Mouse (Mus musculus) kidney, adult 18-20 months (tissue): ENCODE results near the gene Prss40.

ENCODE experiments used
- DNase-seq: peaks from one replicate; pipeline ENCODE4 v3.0.0; 2021

The Prss40 gene

GRCm38 (mm10) chr1:34560843-34561242, at the start of gene Prss40:
TSS of gene Prss40 (minus strand) at chr1:34560943.
- no peak for DNase-seq

- DNase-seq: peak; percentile 54
Observed at GRCm38 (mm10) chr1:34602363-34602762, 41.6 kb upstream of the Prss40 start.

GRCm38 (mm10) chr1:34601323-34602047, 40.7 kb upstream of the Prss40 start:
- DNase-seq: no peak

- no peak for DNase-seq
Observed at GRCm38 (mm10) chr1:34600000-34600399, 39.3 kb upstream of the Prss40 start.

- no peak for DNase-seq
Observed at GRCm38 (mm10) chr1:34587298-34588096, 26.8 kb upstream of the Prss40 start.

- DNase-seq: no peak
Observed at GRCm38 (mm10) chr1:34584736-34585135, 24.0 kb upstream of the Prss40 start.

- DNase-seq: no peak
Observed at GRCm38 (mm10) chr1:34583821-34584263, 23.1 kb upstream of the Prss40 start.

- DNase-seq: no peak
Observed at GRCm38 (mm10) chr1:34582218-34582617, 21.5 kb upstream of the Prss40 start.

- DNase-seq: no peak
Observed at GRCm38 (mm10) chr1:34579782-34580356, 19.1 kb upstream of the Prss40 start.

- peak; percentile 50 for DNase-seq
Observed at GRCm38 (mm10) chr1:34578851-34579781, 18.4 kb upstream of the Prss40 start, which contains the start of gene Amer3. TSS of gene Amer3 (plus strand) at chr1:34579657.

GRCm38 (mm10) chr1:34573221-34573620, 12.5 kb upstream of the Prss40 start:
- DNase-seq: no peak

GRCm38 (mm10) chr1:34571431-34571830, 10.7 kb upstream of the Prss40 start:
- DNase-seq: no peak

- no peak for DNase-seq
Observed at GRCm38 (mm10) chr1:34569876-34570275, 9.1 kb upstream of the Prss40 start.

- no peak for DNase-seq
Observed at GRCm38 (mm10) chr1:34568120-34568519, 7.4 kb upstream of the Prss40 start.

- no peak for DNase-seq
Observed at GRCm38 (mm10) chr1:34564383-34565045, 3.8 kb upstream of the Prss40 start.

GRCm38 (mm10) chr1:34554275-34554674, 6.5 kb downstream of the Prss40 start:
- DNase-seq: no peak

- DNase-seq: no peak
Observed at GRCm38 (mm10) chr1:34553690-34554089, 7.1 kb downstream of the Prss40 start.

- DNase-seq: no peak
Observed at GRCm38 (mm10) chr1:34547074-34547473, 13.7 kb downstream of the Prss40 start.

GRCm38 (mm10) chr1:34536767-34537485, 23.8 kb downstream of the Prss40 start:
- DNase-seq: peak; percentile 15

GRCm38 (mm10) chr1:34536291-34536766, 24.4 kb downstream of the Prss40 start:
- DNase-seq: no peak
